Mouse (Mus musculus): ENCODE data around the gene Ldb3. TPM values are rescaled to one million over a fixed set of nuclear protein-coding genes. Genes with fewer than 3 reads are reported as not detected.

The Ldb3 gene
- polyA plus RNA-seq, 1 experiment from 2014 or later = 1.9 TPM

DNA sequence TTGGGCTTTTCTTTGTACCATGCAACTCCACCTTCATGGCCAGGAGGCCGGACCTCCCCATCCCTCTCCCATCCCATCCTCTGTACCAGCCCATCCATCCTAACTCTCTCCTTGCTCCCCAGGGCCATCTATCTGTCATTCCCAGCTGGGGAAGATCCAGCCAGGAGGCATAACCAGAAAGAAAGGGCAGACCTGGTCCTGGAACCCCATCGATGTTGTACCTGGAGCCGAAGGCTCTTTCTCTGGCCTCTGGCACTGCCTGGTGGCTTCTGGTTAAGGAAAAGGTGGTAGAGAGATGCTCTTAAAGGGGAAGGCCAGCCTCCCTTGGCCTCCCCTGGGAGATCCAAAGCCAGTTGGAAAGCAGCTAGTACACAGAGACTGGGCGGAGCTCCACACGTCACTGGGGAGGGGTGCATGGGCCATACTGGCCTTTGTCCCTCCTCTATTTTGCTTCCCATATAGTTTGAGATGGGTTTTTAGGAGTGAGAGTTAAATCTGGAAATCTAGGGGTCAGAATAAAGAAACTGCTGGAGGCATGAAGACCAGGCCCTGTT is 1.6 kb upstream of the Ldb3 start:
- no peak overlapping the region for H3K4me3 ChIP-seq (replicated peaks)
- WGBS = 87% methylated on average over 5 of the region's 5 CpGs
- no peaks in the 10 kb centered on the region for H3K9me3 ChIP-seq
- H3K36me3 ChIP-seq = no peaks in the 10 kb centered on the region
- no peak for ATAC-seq (ENCODE audit: insufficient number of reproducible peaks, insufficient read depth, low FRiP score, low TSS enrichment, low read depth)
- no peaks in the 10 kb centered on the region for H3K27me3 ChIP-seq
- no peak overlapping the region for H3K27ac ChIP-seq
- H3K4me2 ChIP-seq = no peak overlapping the region
- peaks cover 4% of the 10 kb centered on the region; the same call in 1 of the 2 replicates for H3K4me1 ChIP-seq (replicated peaks)
- H3K9ac ChIP-seq (replicated peaks) = no peak overlapping the region

DNA sequence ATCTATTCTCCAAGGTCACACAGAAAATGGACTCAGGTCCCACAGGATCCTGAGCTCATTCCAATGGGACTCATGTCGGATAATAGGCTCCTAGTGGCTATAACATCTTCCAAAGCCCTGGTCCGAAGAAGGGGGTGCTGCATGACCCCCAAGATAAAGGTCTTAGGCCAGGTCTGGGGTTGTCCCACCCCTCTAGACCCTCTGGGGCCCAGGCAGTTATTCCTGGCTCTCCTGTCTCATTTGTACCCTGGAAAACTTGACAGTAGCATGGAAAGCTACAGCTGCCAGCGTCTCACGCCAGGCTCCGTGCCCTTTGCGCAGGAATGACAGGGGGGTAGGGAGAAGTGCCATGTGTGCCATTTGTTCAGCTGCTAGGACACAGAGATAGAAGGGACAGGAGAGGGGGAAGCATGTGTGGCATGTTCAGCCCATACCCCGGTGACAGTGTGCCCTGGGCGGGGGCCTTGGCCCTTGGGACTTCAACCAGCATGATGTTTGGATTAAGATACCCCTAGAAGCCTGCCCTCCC is 767 bp upstream of the Ldb3 start:
- Histone ChIP-seq H3K36me3 (no peaks in the 10 kb centered on the region), H3K9me3 (no peaks in the 10 kb centered on the region), H3K4me3 (replicated peaks) (no peak overlapping the region), H3K4me1 (replicated peaks) (peaks cover 4% of the 10 kb centered on the region; the same call in 1 of the 2 replicates), H3K27ac (no peak overlapping the region), H3K9ac (replicated peaks) (no peak overlapping the region), H3K27me3 (no peaks in the 10 kb centered on the region), H3K4me2 (no peak overlapping the region)
- ATAC-seq (ENCODE audit: insufficient number of reproducible peaks, insufficient read depth, low FRiP score, low TSS enrichment, low read depth) = no peak
- WGBS = 95% methylated on average over 8 of the region's 8 CpGs

DNA sequence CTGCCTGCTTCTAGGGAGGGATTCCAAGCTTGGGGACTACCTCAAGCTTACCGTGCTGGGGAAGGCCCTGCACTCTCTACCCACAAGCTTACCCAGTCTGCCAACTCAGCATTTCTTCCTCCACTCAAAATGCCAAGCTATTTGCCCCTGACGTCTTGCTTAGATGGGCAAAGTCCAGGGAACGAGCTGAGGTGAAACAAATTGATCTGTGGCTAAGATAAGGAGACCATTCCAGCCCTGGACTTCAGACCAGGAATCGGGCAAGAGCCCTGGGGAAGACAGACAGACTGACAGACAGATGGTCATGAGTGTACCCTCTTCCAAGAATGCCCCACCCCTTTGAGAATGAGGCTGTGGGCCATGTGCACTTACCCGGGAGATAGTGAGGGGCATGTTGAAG is 477 bp downstream of the Ldb3 start:
- Histone ChIP-seq H3K36me3 (no peaks in the 10 kb centered on the region), H3K27me3 (no peaks in the 10 kb centered on the region), H3K4me1 (replicated peaks) (peaks cover 4% of the 10 kb centered on the region; the same call in 1 of the 2 replicates), H3K27ac (no peak overlapping the region), H3K9ac (replicated peaks) (no peak overlapping the region), H3K9me3 (no peaks in the 10 kb centered on the region), H3K4me2 (no peak overlapping the region), H3K4me3 (replicated peaks) (no peak overlapping the region)
- WGBS = 65% methylated on average over 5 of the region's 5 CpGs
- ATAC-seq (ENCODE audit: insufficient number of reproducible peaks, insufficient read depth, low FRiP score, low TSS enrichment, low read depth) = no peak

DNA sequence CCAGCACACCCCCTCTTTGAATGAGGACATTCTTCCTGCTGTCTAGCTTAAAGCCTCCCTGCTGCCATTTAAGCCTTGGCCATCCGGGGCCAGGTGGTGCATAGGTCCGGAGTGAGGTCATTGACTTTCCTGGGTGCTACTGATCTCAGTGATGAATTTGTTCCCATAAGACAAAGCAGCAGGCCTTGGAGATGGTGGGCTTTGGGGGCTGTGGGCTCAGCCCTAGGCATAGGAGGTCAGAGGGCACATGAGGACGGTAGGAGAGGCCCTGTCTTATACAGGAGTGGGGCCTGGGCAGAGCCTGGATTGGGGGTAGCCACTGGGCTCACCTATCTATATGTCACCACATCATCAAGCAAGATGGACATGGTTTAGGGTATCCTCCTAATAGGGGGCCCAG is 1.6 kb downstream of the Ldb3 start:
- Histone ChIP-seq H3K4me2 (no peak overlapping the region), H3K4me3 (replicated peaks) (no peak overlapping the region), H3K9ac (replicated peaks) (no peak overlapping the region), H3K36me3 (no peaks in the 10 kb centered on the region), H3K27me3 (no peaks in the 10 kb centered on the region), H3K27ac (no peak overlapping the region), H3K9me3 (no peaks in the 10 kb centered on the region), H3K4me1 (replicated peaks) (peaks cover 3% of the 10 kb centered on the region; the same call in 1 of the 2 replicates)
- 79% methylated on average over 3 of the region's 3 CpGs for WGBS
- ATAC-seq (ENCODE audit: insufficient number of reproducible peaks, insufficient read depth, low FRiP score, low TSS enrichment, low read depth) = no peak

DNA sequence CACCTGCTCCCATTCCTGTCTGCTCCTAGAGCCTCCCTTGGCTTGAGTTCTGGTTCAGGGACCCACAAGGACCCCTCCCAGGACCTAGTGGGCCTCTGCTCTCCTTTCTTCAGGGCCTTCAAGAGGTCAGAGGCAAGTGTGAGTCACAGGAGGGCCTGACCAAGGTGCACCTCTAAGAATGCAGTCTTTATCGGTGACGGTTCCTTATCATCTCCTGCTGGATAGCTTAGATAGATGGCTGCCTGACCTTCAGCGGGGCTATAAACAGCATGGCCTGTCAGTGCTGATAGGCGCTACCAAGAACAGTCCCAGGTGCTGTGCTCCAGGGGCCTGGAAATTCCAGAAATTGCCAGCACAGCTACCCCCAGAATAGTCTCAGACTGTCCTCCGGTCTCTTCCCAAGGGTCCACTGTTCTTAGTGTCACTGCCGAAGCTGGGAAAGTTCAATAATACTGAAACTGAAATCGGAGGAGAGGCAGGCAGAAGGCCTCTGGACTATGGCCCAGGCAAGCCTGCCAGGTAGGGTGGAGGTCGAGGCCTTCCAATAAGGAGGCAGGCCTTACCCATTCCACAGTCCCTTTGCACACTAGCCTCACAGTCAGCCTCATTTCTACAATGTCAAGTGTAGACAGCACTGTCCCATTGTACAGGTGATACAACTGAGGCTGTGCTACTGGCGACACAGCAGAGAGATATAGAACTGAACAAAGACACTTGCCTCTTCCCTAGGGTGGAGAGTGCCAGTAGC is 3.0 kb downstream of the Ldb3 start:
- no peak overlapping the region for H3K4me3 ChIP-seq (replicated peaks)
- H3K9me3 ChIP-seq = no peaks in the 10 kb centered on the region
- H3K4me1 ChIP-seq (replicated peaks) = no peaks in the 10 kb centered on the region
- H3K27me3 ChIP-seq = no peaks in the 10 kb centered on the region
- no peak overlapping the region for H3K9ac ChIP-seq (replicated peaks)
- 87% methylated on average over 9 of the region's 9 CpGs for WGBS
- H3K27ac ChIP-seq = no peak overlapping the region
- no peak for ATAC-seq (ENCODE audit: insufficient number of reproducible peaks, insufficient read depth, low FRiP score, low TSS enrichment, low read depth)
- H3K4me2 ChIP-seq = no peak overlapping the region
- no peaks in the 10 kb centered on the region for H3K36me3 ChIP-seq

DNA sequence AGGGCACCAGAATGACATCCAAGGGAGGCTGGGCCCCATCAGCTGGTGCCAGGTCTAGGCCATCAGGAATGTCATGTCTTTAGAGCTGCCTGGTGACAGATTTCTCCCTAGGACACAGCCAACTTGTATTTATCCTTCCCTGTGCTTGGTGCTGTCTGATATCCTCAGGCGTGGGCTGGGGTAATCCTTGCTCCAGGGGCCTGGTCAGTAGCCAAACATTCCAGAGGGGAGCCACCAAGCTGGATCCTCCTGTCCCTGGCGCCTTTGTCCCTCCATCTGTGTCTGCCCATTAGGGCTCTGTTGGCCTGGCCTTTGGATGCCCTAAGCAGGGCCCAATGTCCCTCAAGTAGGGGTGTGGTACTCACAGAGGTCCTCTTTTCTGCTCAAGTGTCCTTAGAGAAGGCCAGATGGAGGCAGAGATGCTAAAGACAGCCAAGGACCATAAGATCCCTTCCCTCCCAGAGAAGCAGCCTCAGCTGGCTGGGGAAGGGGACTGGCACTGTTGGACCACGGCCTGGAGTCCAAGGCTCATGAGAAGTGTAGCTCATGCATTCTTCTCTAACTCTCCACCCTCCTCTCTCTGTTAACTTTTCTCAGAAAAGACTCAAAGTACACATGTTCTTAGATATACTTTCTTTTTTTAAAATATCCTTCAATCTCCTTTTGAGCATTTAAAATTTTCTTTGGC is 5.6 kb downstream of the Ldb3 start:
- Histone ChIP-seq H3K4me2 (no peak overlapping the region), H3K27me3 (no peaks in the 10 kb centered on the region), H3K4me3 (replicated peaks) (no peak overlapping the region), H3K36me3 (no peaks in the 10 kb centered on the region), H3K4me1 (replicated peaks) (no peaks in the 10 kb centered on the region), H3K9me3 (no peaks in the 10 kb centered on the region), H3K9ac (replicated peaks) (no peak overlapping the region), H3K27ac (no peak overlapping the region)
- no peak for ATAC-seq (ENCODE audit: insufficient number of reproducible peaks, insufficient read depth, low FRiP score, low TSS enrichment, low read depth)
- WGBS = 68% methylated on average over 3 of the region's 3 CpGs

DNA sequence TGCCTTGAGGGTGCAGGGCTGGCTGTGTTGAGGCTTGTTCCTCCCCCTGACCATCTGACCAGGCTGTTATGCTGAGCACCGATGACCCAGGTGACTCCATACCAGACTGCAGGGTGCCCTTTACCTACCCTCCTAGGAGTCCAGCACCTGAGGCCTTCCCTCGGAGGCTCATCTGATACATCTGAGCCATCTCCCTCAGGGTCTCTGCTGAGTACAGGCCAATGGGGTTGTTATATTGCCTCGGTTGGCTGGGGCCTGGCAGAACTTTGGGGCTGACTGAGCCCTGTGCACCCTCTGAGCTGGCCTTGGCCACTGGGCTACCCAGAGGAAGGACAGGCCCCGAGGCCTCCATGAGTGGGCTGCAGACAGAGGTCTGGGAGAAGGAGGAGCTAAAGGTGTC is 11.6 kb downstream of the Ldb3 start:
- no peaks in the 10 kb centered on the region for H3K27me3 ChIP-seq
- WGBS = 74% methylated on average over 4 of the region's 4 CpGs
- ATAC-seq (ENCODE audit: insufficient number of reproducible peaks, insufficient read depth, low FRiP score, low TSS enrichment, low read depth) = no peak
- no peak overlapping the region for H3K27ac ChIP-seq
- no peak overlapping the region for H3K9ac ChIP-seq (replicated peaks)
- no peaks in the 10 kb centered on the region for H3K9me3 ChIP-seq
- no peaks in the 10 kb centered on the region for H3K36me3 ChIP-seq
- peaks cover 4% of the 10 kb centered on the region for H3K4me1 ChIP-seq (replicated peaks)
- no peak overlapping the region for H3K4me2 ChIP-seq
- H3K4me3 ChIP-seq (replicated peaks) = no peak overlapping the region

DNA sequence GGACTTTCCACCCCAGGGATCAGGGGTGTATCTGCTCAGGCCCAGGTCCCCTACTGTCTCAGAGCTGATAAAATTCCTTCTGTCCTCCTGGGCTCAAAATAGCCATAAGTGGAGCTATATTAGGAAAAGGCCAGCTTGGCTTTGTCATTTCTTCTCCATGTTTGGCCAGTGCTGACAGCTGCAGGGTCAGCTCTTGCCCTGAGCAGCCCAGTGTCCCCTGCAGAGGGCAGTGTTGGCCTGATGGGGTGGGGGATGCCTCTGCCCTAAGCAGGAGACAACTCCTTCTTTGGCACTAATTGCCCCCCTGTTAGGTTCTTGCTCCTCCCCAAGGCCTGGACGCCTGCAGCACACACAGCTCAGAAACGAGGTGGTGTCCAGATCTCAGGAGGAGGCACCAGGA is 14.4 kb downstream of the Ldb3 start:
- WGBS = 55% methylated on average over 2 of the region's 2 CpGs
- Histone ChIP-seq H3K4me1 (replicated peaks) (peaks cover 14% of the 10 kb centered on the region), H3K9ac (replicated peaks) (no peak overlapping the region), H3K4me3 (replicated peaks) (no peak overlapping the region), H3K36me3 (no peaks in the 10 kb centered on the region), H3K4me2 (no peak overlapping the region), H3K27ac (no peak overlapping the region), H3K9me3 (no peaks in the 10 kb centered on the region), H3K27me3 (no peaks in the 10 kb centered on the region; the same call in 1 of the 2 replicates)
- ATAC-seq (ENCODE audit: insufficient number of reproducible peaks, insufficient read depth, low FRiP score, low TSS enrichment, low read depth) = no peak

DNA sequence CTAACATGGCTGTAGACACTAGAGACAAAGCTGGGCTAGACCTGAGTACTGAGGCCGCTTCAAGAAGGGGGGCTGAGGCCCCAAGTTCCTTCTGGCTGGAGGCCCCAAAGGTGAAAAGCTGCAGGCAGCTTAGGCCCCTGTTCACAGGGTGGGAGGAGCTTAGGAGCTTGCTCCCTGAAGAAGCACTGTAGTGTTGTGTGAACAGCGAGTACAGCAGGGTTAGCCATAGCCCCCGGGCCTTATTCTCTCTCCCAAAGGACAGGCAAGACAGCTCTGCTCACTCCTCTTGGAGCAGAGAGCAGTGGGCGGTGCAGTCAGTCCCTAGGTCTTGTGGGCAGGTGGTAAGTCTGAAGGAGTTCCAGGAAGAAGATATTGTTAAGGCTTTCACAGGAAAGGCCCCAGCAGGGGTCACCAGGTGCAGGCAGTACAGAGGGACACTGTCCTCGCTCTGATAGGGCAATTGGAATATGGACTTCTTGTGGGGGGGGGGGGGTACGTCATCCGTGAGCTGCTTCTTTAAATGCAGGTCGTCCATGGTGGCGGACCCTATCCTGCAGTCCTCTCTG is 15.1 kb downstream of the Ldb3 start:
- ATAC-seq (ENCODE audit: insufficient number of reproducible peaks, insufficient read depth, low FRiP score, low TSS enrichment, low read depth) = no peak; the same call in 1 of the 2 replicates
- H3K4me2 ChIP-seq = no peak overlapping the region
- no peak overlapping the region for H3K27ac ChIP-seq
- H3K9me3 ChIP-seq = no peaks in the 10 kb centered on the region
- WGBS = 73% methylated on average over 9 of the region's 9 CpGs
- H3K4me3 ChIP-seq (replicated peaks) = no peak overlapping the region
- peaks cover 20% of the 10 kb centered on the region for H3K4me1 ChIP-seq (replicated peaks)
- H3K27me3 ChIP-seq = peaks cover 4% of the 10 kb centered on the region
- H3K9ac ChIP-seq (replicated peaks) = no peak overlapping the region
- H3K36me3 ChIP-seq = no peaks in the 10 kb centered on the region

DNA sequence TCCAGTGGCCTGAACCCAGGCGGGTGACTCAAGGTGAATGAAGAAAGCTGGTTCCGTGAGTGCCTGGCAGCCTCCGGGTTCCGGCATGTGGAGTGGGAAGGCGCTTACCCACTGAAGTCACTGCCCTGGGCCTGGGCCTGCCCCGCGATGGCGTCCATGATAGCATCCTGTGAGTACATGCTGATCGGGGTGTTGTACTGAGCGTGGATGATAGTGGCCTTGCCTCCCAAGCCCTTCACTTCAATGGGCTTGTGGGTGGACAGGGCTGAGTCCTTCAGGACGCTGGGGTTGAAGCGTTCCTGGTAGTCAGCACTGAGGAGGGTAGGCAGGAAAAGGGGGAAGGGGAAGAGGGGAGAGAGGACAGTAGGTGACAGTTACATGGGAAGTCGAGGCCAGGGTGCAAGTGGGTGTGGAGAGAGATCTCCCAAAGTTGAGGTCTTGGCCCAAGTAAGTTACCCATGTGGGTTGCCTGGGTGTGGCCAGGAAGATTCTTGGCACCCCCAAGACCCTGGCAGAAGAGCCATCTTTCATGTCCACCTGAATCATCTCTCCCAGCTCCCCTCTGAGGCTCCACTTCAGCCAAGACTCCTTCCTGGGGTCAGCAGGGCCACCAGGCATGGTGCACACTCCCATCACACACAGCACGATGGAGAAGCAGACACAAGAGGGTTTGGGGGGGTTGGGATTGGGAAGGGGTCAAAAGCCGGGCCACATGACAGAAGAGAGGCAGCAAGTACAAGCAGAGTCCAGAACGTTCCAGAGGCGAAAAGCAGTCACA is 16.7 kb downstream of the Ldb3 start:
- H3K27me3 ChIP-seq = peaks cover 4% of the 10 kb centered on the region
- no peaks in the 10 kb centered on the region for H3K9me3 ChIP-seq
- ATAC-seq (ENCODE audit: insufficient number of reproducible peaks, insufficient read depth, low FRiP score, low TSS enrichment, low read depth) = no peak
- no peak overlapping the region for H3K9ac ChIP-seq (replicated peaks)
- WGBS = 86% methylated on average over 17 of the region's 17 CpGs
- no peak overlapping the region for H3K4me3 ChIP-seq (replicated peaks)
- no peak overlapping the region for H3K27ac ChIP-seq
- no peaks in the 10 kb centered on the region for H3K36me3 ChIP-seq
- H3K4me2 ChIP-seq = no peak overlapping the region
- peaks cover 36% of the 10 kb centered on the region for H3K4me1 ChIP-seq (replicated peaks)
